ENCODE assay signal across 8 mouse cellular contexts in the genomic region with DNA sequence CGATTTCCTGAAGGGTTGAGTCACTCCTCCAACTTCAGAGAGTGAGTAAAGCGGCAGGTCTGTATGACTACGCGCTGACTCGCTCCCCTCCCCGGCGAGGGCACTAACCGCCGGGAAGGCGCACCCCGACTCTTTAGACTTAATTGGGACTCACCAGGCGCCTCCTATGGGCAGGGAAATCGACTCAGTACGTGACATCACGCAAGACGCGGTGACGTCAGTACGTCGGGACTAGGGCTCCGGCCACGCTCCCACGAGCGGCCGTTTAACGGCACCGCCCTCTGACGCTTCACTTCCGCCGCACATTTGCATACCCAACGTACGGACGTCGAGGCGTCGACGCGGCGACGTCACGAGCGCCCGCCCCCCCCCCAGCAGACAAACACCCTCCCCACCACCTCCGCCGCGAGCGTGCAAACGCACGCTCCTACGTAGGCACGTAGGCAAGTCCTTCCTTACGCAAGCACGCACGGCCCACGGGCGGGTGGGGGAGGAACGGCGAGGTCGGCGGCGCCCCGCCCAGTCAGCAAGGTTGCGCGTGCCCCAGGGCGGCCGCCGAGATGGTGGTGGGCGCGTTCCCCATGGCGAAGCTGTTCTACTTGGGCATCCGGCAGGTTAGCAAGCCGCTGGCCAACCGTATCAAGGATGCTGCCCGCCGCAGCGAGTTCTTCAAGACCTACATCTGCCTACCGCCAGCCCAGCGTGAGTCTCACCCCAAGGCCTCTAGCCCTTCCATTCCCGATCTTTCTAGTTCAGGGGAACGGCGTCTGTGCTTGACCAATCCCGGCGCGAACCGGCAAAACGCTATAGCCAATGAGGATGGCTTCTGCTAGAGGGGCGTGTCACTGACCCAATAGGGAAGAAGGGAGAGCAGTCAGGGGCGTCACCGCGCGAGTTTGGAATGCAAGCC. TPM values are rescaled to one million over a fixed set of nuclear protein-coding genes. Genes with fewer than 3 reads are reported as not detected.
DNase-seq lines count a peak whose midpoint lies in the region; ATAC-seq and TF ChIP-seq lines count a peak whose summit lies in the region.

A gene (plus strand): TSS at position 452 of the 910 bp plus-strand sequence.

- no peaks in the 10 kb centered on the region for H3K9me3 ChIP-seq in heart, embryonic 12.5 days (replicated peaks)
- no peaks in the 10 kb centered on the region for H3K9me3 ChIP-seq in kidney, postnatal 0 days (replicated peaks; ENCODE audit: low read length)
- no peaks in the 10 kb centered on the region for H3K9me3 ChIP-seq in liver, embryonic 11.5 days (ENCODE audit: control insufficient read depth, low read length)
- no peaks in the 10 kb centered on the region for H3K9me3 ChIP-seq in stomach, embryonic 14.5 days (ENCODE audit: control insufficient read depth, low read depth, low read length)

- peak; percentile 75 for ATAC-seq in erythroid progenitor cell, adult 5-6 weeks (replicated peaks; ENCODE audit: low FRiP score, poor library complexity, severe bottlenecking)
- peak; percentile 95 for ATAC-seq in heart, embryonic 12.5 days (ENCODE audit: insufficient number of reproducible peaks, low FRiP score)
- ATAC-seq in kidney, postnatal 0 days (replicated peaks; ENCODE audit: low FRiP score, low read depth): peak; percentile 94
- ATAC-seq in liver, embryonic 11.5 days (replicated peaks; ENCODE audit: low FRiP score): peak; percentile 87
- peak; percentile 93 for ATAC-seq in stomach, embryonic 14.5 days (ENCODE audit: insufficient number of reproducible peaks, insufficient read depth, low FRiP score, low read depth)

- peak within 1 kb of the TSS; percentile 99 for H3K27ac ChIP-seq in heart, embryonic 12.5 days (ENCODE audit: poor library complexity, severe bottlenecking)
- H3K27ac ChIP-seq in kidney, postnatal 0 days: peak within 1 kb of the TSS; percentile 99
- peak within 1 kb of the TSS; percentile 98 for H3K27ac ChIP-seq in liver, embryonic 11.5 days (ENCODE audit: low read depth, low read length)
- H3K27ac ChIP-seq in stomach, embryonic 14.5 days (ENCODE audit: low read length): peak within 1 kb of the TSS; percentile 96

- H3K4me2 ChIP-seq in heart, embryonic 12.5 days: peak within 1 kb of the TSS; percentile 80
- H3K4me2 ChIP-seq in kidney, postnatal 0 days (ENCODE audit: low read length): peak within 1 kb of the TSS; percentile 80
- peak within 1 kb of the TSS; percentile 87 for H3K4me2 ChIP-seq in liver, embryonic 11.5 days
- H3K4me2 ChIP-seq in stomach, embryonic 14.5 days (replicated peaks; ENCODE audit: low read depth, low read length): peak within 1 kb of the TSS; percentile 81

- H3K36me3 ChIP-seq in heart, embryonic 12.5 days: peaks cover 21% of the 10 kb centered on the region
- H3K36me3 ChIP-seq in kidney, postnatal 0 days (ENCODE audit: insufficient read depth, low read length): no peaks in the 10 kb centered on the region
- 0 out of 2 replicates have a peak, but pooled peaks cover 3% of the 10 kb centered on the region for H3K36me3 ChIP-seq in liver, embryonic 11.5 days (ENCODE audit: control insufficient read depth, insufficient read depth, low read length)
- no peaks in the 10 kb centered on the region for H3K36me3 ChIP-seq in stomach, embryonic 14.5 days (ENCODE audit: control insufficient read depth, insufficient read depth, low read length)

- H3K27me3 ChIP-seq in heart, embryonic 12.5 days (replicated peaks): no peaks in the 10 kb centered on the region
- H3K27me3 ChIP-seq in kidney, postnatal 0 days (ENCODE audit: insufficient read depth, low read length): no peaks in the 10 kb centered on the region
- no peaks in the 10 kb centered on the region for H3K27me3 ChIP-seq in liver, embryonic 11.5 days (replicated peaks; ENCODE audit: control insufficient read depth, insufficient read depth, low read length)
- no peaks in the 10 kb centered on the region for H3K27me3 ChIP-seq in stomach, embryonic 14.5 days (ENCODE audit: control insufficient read depth, insufficient read depth, low read length)

- TF ChIP-seq CTCF in kidney, postnatal 0 days (IDR thresholded peaks at IDR 0.05; ENCODE audit: low read depth): peak; percentile 67

- under 1% methylated on average over 84 of the region's 91 CpGs for WGBS in heart, embryonic 12.5 days
- 2% methylated on average over 90 of the region's 91 CpGs for WGBS in kidney, postnatal 0 days
- under 1% methylated on average over 91 of the region's 91 CpGs for WGBS in liver, embryonic 11.5 days
- under 1% methylated on average over 91 of the region's 91 CpGs for WGBS in stomach, embryonic 14.5 days

- H3K4me1 ChIP-seq in heart, embryonic 12.5 days (replicated peaks): peaks cover 25% of the 10 kb centered on the region
- peaks cover 9% of the 10 kb centered on the region; the same call in 1 of the 2 replicates for H3K4me1 ChIP-seq in kidney, postnatal 0 days (replicated peaks; ENCODE audit: insufficient read depth, low read length)
- H3K4me1 ChIP-seq in liver, embryonic 11.5 days (replicated peaks; ENCODE audit: control insufficient read depth, insufficient read depth, low read length): peaks cover 28% of the 10 kb centered on the region
- H3K4me1 ChIP-seq in stomach, embryonic 14.5 days (ENCODE audit: control insufficient read depth, insufficient read depth, low read length): peaks cover 9% of the 10 kb centered on the region; the same call in 1 of the 2 replicates

- peak; percentile 100 for DNase-seq in CD4-positive helper T cell, adult 2 months (ENCODE audit: low read depth, low spot score)
- DNase-seq in brain, embryonic 18.5 days (ENCODE audit: low read depth, low spot score): peak; percentile 99
- DNase-seq in kidney, postnatal 0 days (ENCODE audit: low spot score): peak; percentile 100
- DNase-seq in liver, embryonic 11.5 days (ENCODE audit: low spot score): peak; percentile 99
- peak; percentile 100 for DNase-seq in naive thymus-derived CD4-positive, alpha-beta T cell, adult 2 months (ENCODE audit: low read depth)

- H3K9ac ChIP-seq in heart, embryonic 12.5 days: peak within 1 kb of the TSS; percentile 83
- H3K9ac ChIP-seq in kidney, postnatal 0 days (ENCODE audit: low read depth, low read length): peak within 1 kb of the TSS; percentile 79
- peak within 1 kb of the TSS; percentile 85 for H3K9ac ChIP-seq in liver, embryonic 11.5 days (ENCODE audit: low read depth, low read length)
- H3K9ac ChIP-seq in stomach, embryonic 14.5 days (replicated peaks; ENCODE audit: low read depth, low read length): peak within 1 kb of the TSS; percentile 63

- H3K4me3 ChIP-seq in heart, embryonic 12.5 days: peak within 1 kb of the TSS; percentile 63
- peak within 1 kb of the TSS; percentile 62 for H3K4me3 ChIP-seq in kidney, postnatal 0 days (replicated peaks; ENCODE audit: low read depth, low read length)
- peak within 1 kb of the TSS; percentile 72 for H3K4me3 ChIP-seq in liver, embryonic 11.5 days (ENCODE audit: low read depth, low read length)
- H3K4me3 ChIP-seq in stomach, embryonic 14.5 days (ENCODE audit: low read depth, low read length): peak within 1 kb of the TSS; percentile 68

RNA-seq across cellular contexts. Expression of the gene that starts here (rescaled TPM):
- total RNA-seq in erythroid progenitor cell, adult 5-6 weeks (2015; ENCODE audit: low replicate concordance): 19.8 and 25.6 TPM in 2 replicates
- total RNA-seq in erythroid progenitor cell, adult 5-6 weeks (2017; ENCODE audit: low replicate concordance): 20.0 and 22.7 TPM in 2 replicates
- polyA plus RNA-seq in heart, embryonic 12.5 days (2016; fragmentation: Nextera tagmentation; extraction: Ambion mirVana): 37.0 and 38.4 TPM in 2 replicates
- 30.4 and 30.5 TPM in 2 replicates for polyA plus RNA-seq in kidney, postnatal 0 days (2015; fragmentation: Nextera tagmentation; extraction: Ambion mirVana)
- polyA plus RNA-seq in liver, embryonic 11.5 days (2014; fragmentation: Nextera tagmentation; extraction: Ambion mirVana): 31.6 and 33.9 TPM in 2 replicates
- 37.1 and 42.9 TPM in 2 replicates for polyA plus RNA-seq in stomach, embryonic 14.5 days (2014; fragmentation: Nextera tagmentation; extraction: Ambion mirVana)

Comparison
In these comparisons a context has a peak if more than half of its experiments do, and no peak if none do; other contexts are left out.
1. Peak in every context shown above with its lines: DNase-seq, ATAC-seq, H3K4me3 ChIP-seq and H3K27ac ChIP-seq.